Comparison of ENCODE assay signal across 8 mouse cellular contexts in the genomic region with DNA sequence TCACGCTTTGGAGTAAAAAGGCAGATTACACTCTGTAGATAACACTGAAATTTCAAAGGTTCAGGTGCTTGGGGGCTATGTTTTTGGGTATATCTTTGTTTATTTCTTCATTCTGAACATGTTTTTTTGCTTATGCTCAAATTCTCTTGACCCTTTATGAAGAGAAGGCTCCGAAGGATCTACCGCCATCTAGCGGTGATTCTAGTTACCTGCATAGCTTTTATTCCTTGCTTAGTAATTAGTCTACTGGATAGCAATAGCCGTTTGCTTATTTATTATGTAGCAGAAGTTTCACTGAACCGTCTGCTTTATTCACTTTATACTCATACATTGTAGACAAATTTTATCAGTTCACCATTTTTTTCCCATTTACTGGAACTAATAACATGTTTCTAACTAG.
DNase-seq lines count a peak whose midpoint lies in the region; ATAC-seq and TF ChIP-seq lines count a peak whose summit lies in the region.

No protein-coding gene starts in this region.

- DNase-seq in gastrocnemius, adult 2 months = no peak
- DNase-seq in gastrocnemius, postnatal 14 days = no peak
- DNase-seq in CD4-positive helper T cell, adult 2 months (ENCODE audit: low read depth, low spot score) = peak; percentile 66
- peak; percentile 66 for DNase-seq in c-Kit-positive CD71-negative TER-119-negative erythroid progenitor cells, embryonic 14.5 days (ENCODE audit: low read depth)
- DNase-seq in forebrain, postnatal 0 days = peak; percentile 89
- peak; percentile 31 for DNase-seq in large intestine, adult 2 months (ENCODE audit: low read depth, low spot score)
- peak; percentile 73 for DNase-seq in lung, postnatal 36 days

- no peaks in the 10 kb centered on the region for H3K4me1 ChIP-seq in forebrain, postnatal 0 days (ENCODE audit: insufficient read depth)
- H3K4me1 ChIP-seq in stomach, embryonic 15.5 days = no peaks in the 10 kb centered on the region

- 16% methylated on average over 6 of the region's 6 CpGs for WGBS in forebrain, postnatal 0 days
- 15% methylated on average over 6 of the region's 6 CpGs for WGBS in large intestine, adult 2 months
- 19% methylated on average over 6 of the region's 6 CpGs for WGBS in stomach, embryonic 15.5 days

- H3K36me3 ChIP-seq in forebrain, postnatal 0 days (ENCODE audit: insufficient read depth) = no peaks in the 10 kb centered on the region
- no peaks in the 10 kb centered on the region for H3K36me3 ChIP-seq in stomach, embryonic 15.5 days

- H3K4me3 ChIP-seq in gastrocnemius, adult 2 months = no peak overlapping the region
- H3K4me3 ChIP-seq in forebrain, postnatal 0 days (ENCODE audit: low read depth, low read length) = no peak overlapping the region
- H3K4me3 ChIP-seq in stomach, embryonic 15.5 days (replicated peaks) = no peak overlapping the region

- H3K9ac ChIP-seq in forebrain, postnatal 0 days = no peak overlapping the region
- no peak overlapping the region for H3K9ac ChIP-seq in stomach, embryonic 15.5 days

- peak; percentile 65; the same call in 1 of the 2 replicates for ATAC-seq in forebrain, postnatal 0 days
- peak; percentile 27; the same call in 1 of the 2 replicates for ATAC-seq in stomach, embryonic 15.5 days (ENCODE audit: insufficient read depth, low FRiP score, low read depth)

- H3K4me2 ChIP-seq in forebrain, postnatal 0 days (ENCODE audit: low read depth) = no peak overlapping the region
- no peak overlapping the region for H3K4me2 ChIP-seq in stomach, embryonic 15.5 days

- no peaks in the 10 kb centered on the region for H3K9me3 ChIP-seq in forebrain, postnatal 0 days (ENCODE audit: low read length)
- H3K9me3 ChIP-seq in stomach, embryonic 15.5 days = no peaks in the 10 kb centered on the region

- no peaks in the 10 kb centered on the region for H3K27me3 ChIP-seq in forebrain, postnatal 0 days (ENCODE audit: insufficient read depth, low read length)
- H3K27me3 ChIP-seq in stomach, embryonic 15.5 days (replicated peaks) = no peaks in the 10 kb centered on the region

- no peak overlapping the region for H3K27ac ChIP-seq in gastrocnemius, adult 2 months
- H3K27ac ChIP-seq in forebrain, postnatal 0 days (ENCODE audit: low read depth, low read length) = no peak overlapping the region
- no peak overlapping the region for H3K27ac ChIP-seq in stomach, embryonic 15.5 days

- peak; percentile 87 for TF ChIP-seq CTCF in gastrocnemius, adult 2 months (IDR thresholded peaks at IDR 0.05)
- TF ChIP-seq CTCF in forebrain, postnatal 0 days (IDR thresholded peaks at IDR 0.05; ENCODE audit: low read depth) = peak; percentile 88

- intact Hi-C loops in gastrocnemius, adult 2 months (cut with DNase I) = loop anchor here (2.0 kb wide), 1 partner anchor 433 kb away; no protein-coding TSS in a partner anchor
- intact Hi-C loops in gastrocnemius, postnatal 14 days (cut with DNase I; ENCODE audit: low total_unique reads) = loop anchor here (10.0 kb wide), 2 partner anchors 103 to 433 kb away; no protein-coding TSS in a partner anchor

Comparison
In these comparisons a context has a peak if more than half of its experiments do, and no peak if none do; other contexts are left out.
1. DNase-seq: peak in CD4-positive helper T cell, adult 2 months (single experiment), c-Kit-positive CD71-negative TER-119-negative erythroid progenitor cells, embryonic 14.5 days (single experiment), forebrain, postnatal 0 days (single experiment), large intestine, adult 2 months (single experiment) and lung, postnatal 36 days (single experiment); none in gastrocnemius, adult 2 months (single experiment) and gastrocnemius, postnatal 14 days (single experiment).